Mouse (Mus musculus): ENCODE measurements around the gene Cdh13.

The Cdh13 gene

DNA sequence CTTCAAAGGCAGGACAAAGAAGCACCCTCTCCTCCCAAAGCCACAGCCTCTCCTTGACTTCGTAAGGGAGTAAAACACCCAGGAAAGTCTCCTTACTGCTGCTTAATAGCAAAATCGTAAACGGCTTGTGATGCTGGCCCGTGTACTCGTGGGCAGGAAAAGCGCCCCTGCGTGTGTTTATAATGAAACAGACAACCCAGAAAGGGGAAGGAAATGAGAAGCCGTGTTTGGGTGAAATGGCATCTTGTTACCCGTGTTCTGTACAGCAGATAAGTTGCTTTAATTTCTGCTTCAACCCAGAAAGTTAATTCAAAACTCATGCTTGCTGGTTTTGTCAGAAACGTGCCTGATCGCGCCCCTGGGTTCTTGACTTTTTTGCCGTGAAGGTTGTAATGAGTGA is 837.7 kb downstream of the Cdh13 start:
- DNase-seq: no peak

DNA sequence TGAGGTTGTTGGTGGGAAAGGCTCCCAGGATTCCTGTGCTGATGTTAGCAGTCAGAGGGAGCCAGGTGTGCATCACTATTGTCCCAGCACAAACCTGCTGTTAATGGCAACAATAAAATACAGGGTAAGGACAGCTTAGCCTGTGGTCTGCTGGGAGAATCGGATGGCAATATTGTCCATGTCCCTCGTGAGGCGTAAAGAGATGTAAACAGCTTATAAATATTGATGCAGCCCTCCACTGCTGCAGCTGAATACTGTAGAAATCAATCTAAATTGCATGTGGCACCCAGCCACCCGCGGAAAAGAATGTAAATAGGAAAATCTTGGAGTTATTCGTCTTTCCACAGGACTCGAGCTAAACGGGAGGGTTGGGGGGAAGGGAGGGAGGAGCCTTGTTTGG is 844.3 kb downstream of the Cdh13 start:
- DNase-seq: no peak

- no peak for DNase-seq
Observed at GRCm38 (mm10) chr8:119128266-119128665, 844.7 kb downstream of the Cdh13 start.

DNA sequence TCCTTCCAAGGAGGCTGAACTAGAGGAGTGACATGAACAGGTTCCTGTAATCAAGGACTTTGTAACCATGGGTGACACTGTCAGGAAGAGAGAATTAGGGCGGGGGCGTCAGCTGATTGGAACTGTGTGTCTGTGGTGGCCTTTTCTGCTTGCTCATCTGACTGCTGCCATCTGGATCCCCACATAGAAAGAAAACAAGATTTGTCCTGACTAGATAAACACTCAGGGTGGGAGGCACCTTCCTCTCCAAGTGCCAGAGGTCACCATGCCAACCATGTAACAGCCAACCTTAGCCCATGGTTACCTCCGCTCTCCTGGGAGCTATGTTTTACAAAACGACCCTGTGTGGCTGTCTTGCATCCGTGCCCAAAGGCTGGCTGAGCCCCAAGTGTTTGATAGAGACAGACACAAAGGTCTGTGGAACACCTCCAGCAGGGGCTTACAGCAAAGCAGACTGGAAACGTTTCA is 873.0 kb downstream of the Cdh13 start:
- peak; percentile 53 to 73 for DNase-seq

GRCm38 (mm10) chr8:119158628-119159027 is 875.1 kb downstream of the Cdh13 start:
- DNase-seq: peak; percentile 80 to 87

GRCm38 (mm10) chr8:119159794-119160193 is 876.3 kb downstream of the Cdh13 start:
- no peak for DNase-seq

- DNase-seq: no peak
Observed at GRCm38 (mm10) chr8:119164076-119164475, 880.5 kb downstream of the Cdh13 start.

DNA sequence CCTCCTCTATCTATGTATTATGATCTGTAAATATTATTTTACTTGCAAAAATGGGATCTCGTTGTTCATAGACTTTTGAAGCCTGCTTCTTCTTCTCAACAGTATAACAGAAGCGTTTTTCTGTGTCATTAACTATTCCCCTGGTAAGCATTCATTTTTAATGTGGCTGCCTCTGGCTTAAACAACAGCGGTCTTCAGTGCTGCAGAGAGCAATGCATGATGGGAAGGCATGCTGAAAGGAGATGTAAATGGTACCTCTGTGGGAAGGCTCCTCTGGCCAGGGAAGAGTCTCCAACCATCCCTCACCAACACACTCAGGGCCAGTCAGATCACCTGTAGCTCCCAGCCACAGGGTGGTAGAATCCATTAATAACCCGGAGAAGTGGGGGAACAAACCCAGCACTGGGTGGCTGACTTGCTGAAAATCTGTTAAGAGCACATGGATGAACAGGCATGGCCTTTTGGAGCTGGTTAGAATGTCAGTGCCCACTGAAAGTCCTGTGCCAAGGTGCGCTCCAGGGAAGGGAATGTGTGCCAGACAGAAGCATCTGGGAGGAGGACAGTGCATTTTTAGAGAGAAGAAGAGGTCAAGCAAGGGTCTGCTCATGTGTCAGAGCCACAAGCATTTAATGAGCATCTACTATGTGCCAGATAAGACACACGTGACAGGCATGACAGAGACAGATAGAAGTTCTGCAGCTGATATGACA is 893.8 kb downstream of the Cdh13 start:
- DNase-seq: peak; percentile 85 to 87

DNA sequence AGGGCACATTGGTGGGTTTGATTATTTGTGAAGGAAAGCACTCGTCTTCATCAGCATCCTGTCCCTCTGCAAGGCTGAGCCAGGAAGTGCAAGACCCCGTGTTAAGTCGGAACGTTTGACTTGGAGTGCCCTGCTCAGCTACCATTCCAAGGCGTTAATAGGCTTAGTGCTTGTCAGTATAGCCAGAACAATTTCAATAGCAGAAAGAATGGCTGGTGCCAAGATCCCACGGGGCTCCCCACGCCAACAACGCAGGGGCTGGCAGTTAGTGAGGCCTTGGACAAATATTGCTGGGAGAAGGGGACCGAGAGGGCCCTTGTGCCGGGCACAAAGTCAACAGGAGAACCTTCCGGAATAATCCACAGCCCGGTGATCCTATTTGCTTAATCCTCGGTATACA is 897.1 kb downstream of the Cdh13 start:
- peak; percentile 53 to 59 for DNase-seq

DNA sequence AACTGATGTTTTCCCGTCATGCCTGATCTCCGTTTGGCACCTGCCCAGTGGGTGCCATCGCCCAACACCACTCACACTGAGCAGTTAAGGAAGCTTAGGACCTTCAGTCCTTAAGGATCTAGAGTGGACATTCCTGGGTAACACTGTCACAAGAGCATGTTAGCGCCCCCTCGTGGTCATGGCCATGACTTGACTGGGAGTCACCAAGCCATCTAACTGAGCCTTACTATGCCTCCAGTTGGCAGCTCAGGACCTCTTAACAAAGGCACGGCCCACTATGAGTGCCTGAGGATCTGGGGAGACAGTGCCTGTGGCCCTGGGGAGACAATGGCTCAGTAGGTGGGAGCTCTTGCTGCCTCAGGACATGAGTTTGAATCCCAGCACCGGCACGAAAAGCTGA is 912.2 kb downstream of the Cdh13 start:
- peak; percentile 69 to 81 for DNase-seq

GRCm38 (mm10) chr8:119196486-119197150 is 913.1 kb downstream of the Cdh13 start:
- DNase-seq: peak; percentile 82 to 83

DNA sequence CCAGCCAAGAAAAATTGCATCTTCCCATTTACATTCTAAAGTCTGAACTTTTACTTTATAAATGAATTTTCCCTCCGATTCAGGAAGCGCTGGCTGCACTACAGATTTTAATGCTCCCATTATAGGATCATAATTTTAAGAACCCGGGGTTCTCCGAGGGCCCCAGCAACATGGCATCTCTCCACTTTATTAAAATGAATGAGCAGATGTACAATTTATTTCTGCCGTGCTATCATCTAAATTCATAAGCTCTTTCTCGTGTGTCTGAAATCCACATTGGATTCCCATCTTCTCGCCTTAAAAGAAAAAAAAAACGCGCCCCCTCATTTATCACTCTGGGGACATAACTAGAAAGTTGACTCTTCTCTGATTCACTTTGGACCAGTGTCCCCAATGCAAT is 925.0 kb downstream of the Cdh13 start:
- DNase-seq: no peak

DNA sequence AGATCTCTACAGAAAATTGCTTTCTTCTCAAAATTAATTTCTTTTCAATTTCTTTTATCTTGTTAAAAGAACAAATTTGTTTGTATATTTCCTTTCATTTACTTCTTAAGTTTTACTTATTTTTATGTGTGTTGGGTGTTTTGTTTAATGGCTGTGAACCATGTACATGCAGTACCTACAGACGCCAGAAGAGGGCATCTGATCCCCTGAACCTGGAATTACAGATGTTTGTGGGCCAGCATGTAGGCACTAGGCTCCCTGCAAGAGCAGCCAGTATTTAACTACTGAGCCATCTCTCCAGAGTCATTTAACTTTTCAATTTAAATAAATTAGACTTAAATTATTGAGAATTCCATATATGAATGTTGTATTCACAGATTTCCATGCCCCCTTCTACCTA is 941.0 kb downstream of the Cdh13 start:
- peak; percentile 42 to 46 for DNase-seq

GRCm38 (mm10) chr8:119245181-119245580 is 961.6 kb downstream of the Cdh13 start:
- DNase-seq: peak in 1 of 2 experiments; percentile 32

- DNase-seq: peak; percentile 35 to 62
Observed at GRCm38 (mm10) chr8:119245641-119246040, 962.1 kb downstream of the Cdh13 start.

DNA sequence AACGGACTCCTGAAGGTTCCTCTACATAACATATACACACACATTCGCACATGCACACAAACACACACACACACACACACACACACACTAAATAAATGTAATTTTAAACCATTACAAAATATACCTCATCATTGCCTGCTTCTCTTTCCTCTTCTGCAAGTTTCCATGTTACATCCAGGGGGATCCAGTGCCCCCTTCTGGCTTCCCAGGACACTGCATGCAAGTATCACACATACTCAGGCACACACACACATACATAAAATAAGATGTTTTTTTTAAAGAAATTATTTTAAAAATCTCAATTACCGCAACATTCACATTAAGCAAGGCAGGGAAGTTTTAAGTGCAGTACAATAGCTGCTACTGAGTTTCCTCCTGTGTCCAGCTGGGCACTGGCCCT is 970.8 kb downstream of the Cdh13 start:
- no peak for DNase-seq

GRCm38 (mm10) chr8:119258642-119259041 is 975.1 kb downstream of the Cdh13 start:
- no peak for DNase-seq

GRCm38 (mm10) chr8:119263750-119264149 is 980.2 kb downstream of the Cdh13 start:
- DNase-seq: peak; percentile 67 to 86

- no peak for DNase-seq
Observed at GRCm38 (mm10) chr8:119266304-119266703, 982.8 kb downstream of the Cdh13 start.

DNA sequence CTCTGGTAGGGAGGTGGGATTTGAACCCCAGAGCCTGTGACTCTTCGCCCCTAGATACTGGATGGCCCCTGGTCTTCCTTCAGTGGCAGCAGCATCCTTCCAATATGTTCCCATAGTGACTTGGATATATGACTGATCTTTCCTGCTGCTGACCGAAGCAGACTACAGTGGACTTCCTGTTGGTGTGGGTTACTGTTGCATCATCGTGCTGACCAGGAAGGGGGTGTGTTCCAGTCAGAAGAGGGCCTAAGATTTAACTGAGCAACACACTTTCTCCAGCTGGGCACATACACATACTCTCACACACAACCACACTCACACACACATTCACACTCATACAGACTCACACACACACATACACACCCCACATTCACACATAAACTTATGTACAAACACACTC is 986.0 kb downstream of the Cdh13 start:
- no peak for DNase-seq

- DNase-seq: no peak
Observed at GRCm38 (mm10) chr8:119270371-119270770, 986.8 kb downstream of the Cdh13 start.

GRCm38 (mm10) chr8:119272891-119273290 is 989.4 kb downstream of the Cdh13 start:
- peak; percentile 59 to 72 for DNase-seq

GRCm38 (mm10) chr8:119275442-119275841 is 991.9 kb downstream of the Cdh13 start:
- no peak for DNase-seq

DNA sequence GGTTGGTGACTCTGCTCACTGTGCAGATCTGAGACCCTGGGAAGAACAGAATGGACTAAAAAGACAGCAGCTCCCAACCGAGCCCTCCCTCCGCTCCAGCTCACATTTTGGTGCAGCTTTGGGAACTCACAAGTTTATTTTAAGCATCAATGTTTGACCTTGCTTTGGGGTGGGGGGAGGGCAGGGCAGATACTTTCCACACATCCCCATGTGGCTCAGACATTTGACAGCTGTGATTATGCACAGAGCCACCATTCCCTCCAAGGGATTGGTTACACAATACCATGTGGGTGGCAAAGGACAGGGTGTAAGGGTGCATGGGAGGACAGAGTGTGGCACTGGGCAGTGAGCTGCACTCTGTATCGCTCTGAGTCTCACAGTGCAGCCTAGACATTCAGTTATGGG is 993.5 kb downstream of the Cdh13 start:
- DNase-seq: no peak
